Mouse (Mus musculus) C2C12 (cell line): ENCODE measurements at regions not wholly inside any gene's neighbourhood (a gene's known extent, or its start where the extent isn't known, plus 50 kb on each side); places are given as distances from the start of the nearest gene placed in this dataset.

Experiments used
- CTCF ChIP-seq: IDR thresholded peaks from one replicate; pipeline ENCODE4 v1.5.1; 2011; ENCODE audit not compliant: control insufficient read depth, insufficient read depth, insufficient read length
- FOSL1 ChIP-seq: IDR thresholded peaks from one replicate; pipeline ENCODE4 v1.8.0; 2011; ENCODE audit warnings: mild to moderate bottlenecking, low read length; ENCODE audit not compliant: poor library complexity, insufficient read depth, severe bottlenecking
- MYOD1 ChIP-seq: IDR thresholded peaks from one replicate; pipeline ENCODE4 v1.6.1; 2011; ENCODE audit warnings: low read depth; ENCODE audit not compliant: control insufficient read depth, insufficient read length
- MYOG ChIP-seq: IDR thresholded peaks from one replicate; pipeline ENCODE4 v1.6.1; 2011; ENCODE audit not compliant: control insufficient read depth, insufficient read length; ENCODE audit errors: extremely low read depth
- USF1 ChIP-seq: IDR thresholded peaks from one replicate; pipeline ENCODE4 v1.6.1; 2011; ENCODE audit warnings: low read depth, mild to moderate bottlenecking, control low read depth, moderate library complexity

DNA sequence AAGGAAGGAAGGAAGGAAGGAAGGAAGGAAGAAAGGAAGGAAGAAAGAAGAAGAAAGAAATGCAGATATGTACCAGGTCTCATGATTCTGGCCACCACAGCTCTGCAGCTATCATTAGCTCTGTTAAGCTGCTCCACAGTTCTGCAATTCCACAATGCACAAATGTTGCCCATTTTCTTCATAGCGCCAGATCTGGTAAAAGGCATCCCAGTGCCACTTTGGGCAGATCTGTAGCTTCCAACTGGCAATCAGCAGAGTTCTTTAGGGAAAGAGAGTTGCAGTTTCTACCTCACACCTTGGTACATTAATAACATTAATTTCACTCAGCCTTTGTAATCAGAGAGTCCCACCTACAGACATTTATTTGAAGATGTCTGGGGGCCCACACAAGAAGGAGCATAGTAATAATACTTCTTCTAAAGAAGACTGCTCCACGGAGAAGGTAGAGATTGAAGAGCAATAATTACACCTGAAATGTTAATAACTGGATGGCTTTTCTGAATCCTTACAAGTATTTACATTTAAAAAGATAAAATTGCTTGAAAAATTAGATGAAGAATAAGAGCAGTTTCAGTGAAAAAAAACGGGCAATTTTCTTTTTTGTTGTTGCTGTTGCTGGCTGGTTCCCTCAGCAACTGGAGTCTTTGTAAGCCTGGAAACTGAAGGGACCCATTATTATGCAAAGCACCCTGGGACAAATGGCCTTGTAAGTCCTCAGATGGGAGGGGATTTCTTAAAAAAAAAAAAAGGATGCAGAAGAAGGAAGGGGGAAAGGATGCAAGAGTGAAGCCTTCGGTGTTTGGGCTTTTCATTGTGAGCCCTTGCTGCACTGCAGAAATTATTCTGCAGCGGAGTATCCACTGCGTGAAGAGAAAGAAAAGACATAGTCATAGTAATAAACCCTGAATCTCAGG is 418.1 kb upstream of the Nr5a2 start:
- TF ChIP-seq CTCF, result no peak
- TF ChIP-seq MYOG, result no peak
- TF ChIP-seq USF1, result no peak
- TF ChIP-seq FOSL1, result no peak
- no peak for TF ChIP-seq MYOD1
